Mouse (Mus musculus) kidney, embryonic 14.5 days (tissue): ENCODE data around the gene Epn3. TPM values are rescaled to one million over a fixed set of nuclear protein-coding genes. Genes with fewer than 3 reads are reported as not detected.

Source experiments
- ATAC-seq: fragments of 200-750 bp; cut with Nextera tagmentation; 2 replicates; pipeline ENCODE4 v1.8.0; 2017; ENCODE audit warnings: moderate number of reproducible peaks, mild to moderate bottlenecking, moderate TSS enrichment, moderate library complexity; ENCODE audit not compliant: low FRiP score, low TSS enrichment
- H3K27ac ChIP-seq: fragments of 300-500 bp; sonication (generic); 2 replicates; pipeline ENCODE4 v1.5.1; 2014; ENCODE audit warnings: low read depth, mild to moderate bottlenecking, low read length, moderate library complexity, mixed read lengths
- H3K27me3 ChIP-seq: fragments of 300-500 bp; sonication (generic); 2 replicates; pipeline ENCODE4 v1.6.1; 2014; ENCODE audit warnings: mild to moderate bottlenecking, low read length; ENCODE audit not compliant: control insufficient read depth, insufficient read depth
- H3K36me3 ChIP-seq: fragments of 300-500 bp; sonication (generic); 2 replicates; pipeline ENCODE4 v1.6.1; 2014; ENCODE audit warnings: low read length, mixed read lengths; ENCODE audit not compliant: control insufficient read depth, insufficient read depth
- H3K4me1 ChIP-seq: fragments of 300-500 bp; sonication (generic); 2 replicates; pipeline ENCODE4 v1.6.1; 2014; ENCODE audit warnings: low read length, mixed read lengths; ENCODE audit not compliant: control insufficient read depth, insufficient read depth
- H3K4me2 ChIP-seq: fragments of 300-500 bp; sonication (generic); replicated peaks from 2 replicates; pipeline ENCODE4 v1.6.1; 2014; ENCODE audit warnings: low read depth, mild to moderate bottlenecking, low read length
- H3K4me3 ChIP-seq: fragments of 300-500 bp; sonication (generic); 2 replicates; pipeline ENCODE4 v1.5.1; 2014; ENCODE audit warnings: mild to moderate bottlenecking, low read length
- H3K9ac ChIP-seq: fragments of 300-500 bp; sonication (generic); 2 replicates; pipeline ENCODE4 v1.6.1; 2014; ENCODE audit warnings: low read depth, mild to moderate bottlenecking, low read length, moderate library complexity
- H3K9me3 ChIP-seq: fragments of 300-500 bp; sonication (generic); 2 replicates; pipeline ENCODE4 v1.6.1; 2016; ENCODE audit warnings: low read length; ENCODE audit not compliant: control insufficient read depth
- whole genome bisulfite sequencing: fragments of 180-500 bp; shearing (Covaris S2); extraction: QIAGEN DNeasy Blood & Tissue Kit; methylation state at CpG from one replicate; pipeline ENCODE4 v1.1.7; 2014; 5-methylcytosine and 5-hydroxymethylcytosine counted together
- polyA plus RNA-seq: library from polyadenylated mRNA; unstranded; fragments of >200 nt; fragmentation: Nextera tagmentation; extraction: Ambion mirVana; gene quantifications from 2 replicates; pipeline ENCODE4 v1.2.1, GENCODE M21; 2014

Epn3 gene
- polyA plus RNA-seq, 1 experiment from 2014 or later = 16.4 TPM

- Histone ChIP-seq H3K4me1 (0 out of 2 replicates have a peak, but pooled peaks cover 3% of the 10 kb centered on the region), H3K4me3 (no peak overlapping the region), H3K36me3 (no peaks in the 10 kb centered on the region), H3K27me3 (no peaks in the 10 kb centered on the region; the same call in 1 of the 2 replicates), H3K9me3 (no peaks in the 10 kb centered on the region), H3K4me2 (no peak overlapping the region), H3K27ac (no peak overlapping the region), H3K9ac (no peak overlapping the region)
- ATAC-seq = no peak
- WGBS = 23% methylated on average over 4 of the region's 4 CpGs
Observed at GRCm38 (mm10) chr11:94489745-94490144, 10.0 kb downstream of the Epn3 start.

- WGBS = 87% methylated on average over 11 of the region's 11 CpGs
Observed at GRCm38 (mm10) chr11:94488767-94489533, 10.8 kb downstream of the Epn3 start.

GRCm38 (mm10) chr11:94486001-94486400 lies 13.8 kb downstream of the Epn3 start, which contains the start of gene Spata20:
Spata20 (minus strand) TSS chr11:94486179.
- H3K27ac ChIP-seq = no peak within 1 kb of the TSS
- 4% methylated on average over 24 of the region's 24 CpGs for WGBS

More at GRCm38 (mm10) chr11:94488767-94489533, 10.8 kb downstream of the Epn3 start:
- 0 out of 2 replicates have a peak, but pooled peaks cover 3% of the 10 kb centered on the region for H3K4me1 ChIP-seq
- no peak overlapping the region for H3K9ac ChIP-seq
- ATAC-seq = no peak
- H3K4me3 ChIP-seq = no peak overlapping the region
- H3K4me2 ChIP-seq = no peak overlapping the region
- no peaks in the 10 kb centered on the region; the same call in 1 of the 2 replicates for H3K27me3 ChIP-seq
- no peaks in the 10 kb centered on the region for H3K36me3 ChIP-seq
- no peaks in the 10 kb centered on the region for H3K9me3 ChIP-seq
- H3K27ac ChIP-seq = no peak overlapping the region

GRCm38 (mm10) chr11:94485223-94485622 lies 14.6 kb downstream of the Epn3 start:
- no peak overlapping the region for H3K27ac ChIP-seq
- H3K9ac ChIP-seq = no peak overlapping the region
- H3K4me2 ChIP-seq = no peak overlapping the region
- no peaks in the 10 kb centered on the region for H3K9me3 ChIP-seq
- H3K4me1 ChIP-seq = no peaks in the 10 kb centered on the region
- no peaks in the 10 kb centered on the region for H3K36me3 ChIP-seq
- no peaks in the 10 kb centered on the region; the same call in 1 of the 2 replicates for H3K27me3 ChIP-seq
- 78% methylated on average over 5 of the region's 5 CpGs for WGBS
- H3K4me3 ChIP-seq = no peak overlapping the region
- peak; percentile 32; the same call in 1 of the 2 replicates for ATAC-seq

More at GRCm38 (mm10) chr11:94486001-94486400, 13.8 kb downstream of the Epn3 start, which contains the start of gene Spata20:
- Histone ChIP-seq H3K4me1 (no peaks in the 10 kb centered on the region), H3K4me3 (no peak within 1 kb of the TSS), H3K9me3 (no peaks in the 10 kb centered on the region), H3K27me3 (no peaks in the 10 kb centered on the region; the same call in 1 of the 2 replicates), H3K36me3 (no peaks in the 10 kb centered on the region), H3K4me2 (peak within 1 kb of the TSS; percentile 19; the same call in 1 of the 2 replicates), H3K9ac (no peak within 1 kb of the TSS)
- peak; percentile 82 for ATAC-seq

- H3K4me3 ChIP-seq = no peak overlapping the region
- H3K27ac ChIP-seq = no peak overlapping the region
- no peaks in the 10 kb centered on the region for H3K36me3 ChIP-seq
- H3K9me3 ChIP-seq = no peaks in the 10 kb centered on the region
- no peaks in the 10 kb centered on the region for H3K4me1 ChIP-seq
- no peak for ATAC-seq
- H3K4me2 ChIP-seq = no peak overlapping the region
- WGBS = 90% methylated on average over 9 of the region's 9 CpGs
- H3K27me3 ChIP-seq = no peaks in the 10 kb centered on the region; the same call in 1 of the 2 replicates
- H3K9ac ChIP-seq = no peak overlapping the region
Observed at GRCm38 (mm10) chr11:94484636-94485035, 15.1 kb downstream of the Epn3 start.

GRCm38 (mm10) chr11:94483921-94484320 lies 15.9 kb downstream of the Epn3 start:
- H3K4me3 ChIP-seq = no peak overlapping the region
- H3K9ac ChIP-seq = no peak overlapping the region
- H3K4me1 ChIP-seq = no peaks in the 10 kb centered on the region
- H3K27ac ChIP-seq = no peak overlapping the region
- no peak overlapping the region for H3K4me2 ChIP-seq
- no peaks in the 10 kb centered on the region for H3K9me3 ChIP-seq
- H3K36me3 ChIP-seq = no peaks in the 10 kb centered on the region
- H3K27me3 ChIP-seq = no peaks in the 10 kb centered on the region; the same call in 1 of the 2 replicates
- 73% methylated on average over 14 of the region's 14 CpGs for WGBS
- ATAC-seq = no peak

GRCm38 (mm10) chr11:94483436-94483835 lies 16.3 kb downstream of the Epn3 start:
- Histone ChIP-seq H3K4me2 (no peak overlapping the region), H3K4me1 (no peaks in the 10 kb centered on the region), H3K36me3 (no peaks in the 10 kb centered on the region), H3K9ac (no peak overlapping the region), H3K27ac (no peak overlapping the region), H3K9me3 (no peaks in the 10 kb centered on the region), H3K4me3 (no peak overlapping the region), H3K27me3 (no peaks in the 10 kb centered on the region; the same call in 1 of the 2 replicates)
- no peak for ATAC-seq
- 75% methylated on average over 11 of the region's 11 CpGs for WGBS

- Histone ChIP-seq H3K4me2 (no peak overlapping the region), H3K9me3 (no peaks in the 10 kb centered on the region), H3K4me1 (no peaks in the 10 kb centered on the region), H3K9ac (no peak overlapping the region), H3K27me3 (no peaks in the 10 kb centered on the region; the same call in 1 of the 2 replicates), H3K27ac (no peak overlapping the region), H3K36me3 (no peaks in the 10 kb centered on the region), H3K4me3 (no peak overlapping the region)
- ATAC-seq = no peak
- 90% methylated on average over 11 of the region's 11 CpGs for WGBS
Observed at GRCm38 (mm10) chr11:94482738-94483137, 17.0 kb downstream of the Epn3 start.

- Histone ChIP-seq H3K4me3 (no peak overlapping the region), H3K9me3 (no peaks in the 10 kb centered on the region), H3K4me2 (no peak overlapping the region), H3K27me3 (0 out of 2 replicates have a peak, but pooled peaks cover 4% of the 10 kb centered on the region), H3K27ac (no peak overlapping the region), H3K9ac (no peak overlapping the region), H3K4me1 (no peaks in the 10 kb centered on the region), H3K36me3 (no peaks in the 10 kb centered on the region)
- ATAC-seq = no peak
- WGBS = 90% methylated on average over 7 of the region's 7 CpGs
Observed at GRCm38 (mm10) chr11:94481963-94482362, 17.8 kb downstream of the Epn3 start.
